Mouse (Mus musculus) megakaryocyte, embryonic 14.5 days (primary cell): ENCODE measurements around the gene Fbxl7. TPM values are rescaled to one million over a fixed set of nuclear protein-coding genes. Genes with fewer than 3 reads are reported as not detected.

Experiments used
- H3K27me3 ChIP-seq: replicated peaks from 2 replicates; pipeline ENCODE3; 2012; ENCODE audit warnings: inconsistent platforms
- H3K36me3 ChIP-seq: replicated peaks from 2 replicates; pipeline ENCODE3; 2012; ENCODE audit warnings: low read length, inconsistent platforms, mixed read lengths
- H3K4me1 ChIP-seq: 2 replicates; pipeline ENCODE4 v1.6.1; 2012; ENCODE audit warnings: inconsistent platforms
- H3K4me3 ChIP-seq: replicated peaks from 2 replicates; pipeline ENCODE3; 2012; ENCODE audit warnings: moderate library complexity, mild to moderate bottlenecking, inconsistent platforms
- H3K9me3 ChIP-seq: 2 replicates; pipeline ENCODE4 v1.6.1; 2012; ENCODE audit warnings: inconsistent platforms
- FLI1 ChIP-seq: IDR thresholded peaks from 2 replicates; pipeline ENCODE4 v1.6.1; 2012; ENCODE audit warnings: low read length, inconsistent platforms, mixed read lengths
- GATA1 ChIP-seq: IDR thresholded peaks from 3 replicates; pipeline ENCODE4 v1.6.1; 2012; ENCODE audit warnings: mixed read lengths, low read length, inconsistent platforms, borderline replicate concordance
- polyA plus RNA-seq: library from polyadenylated mRNA; stranded (reverse); fragments of >175 nt; gene quantifications from 2 replicates; pipeline ENCODE4 v1.2.3, GENCODE M21; 2012; ENCODE audit warnings: low replicate concordance; ENCODE audit not compliant: insufficient read depth

Gene Fbxl7
- polyA plus RNA-seq, 1 experiment = 0.04 TPM

- Histone ChIP-seq H3K4me1 (no peaks in the 10 kb centered on the region), H3K27me3 (no peaks in the 10 kb centered on the region), H3K4me3 (no peak overlapping the region), H3K9me3 (peaks cover 6% of the 10 kb centered on the region; the same call in 1 of the 2 replicates), H3K36me3 (no peaks in the 10 kb centered on the region)
- no peak for TF ChIP-seq GATA1
- TF ChIP-seq FLI1 = no peak
Observed at GRCm38 (mm10) chr15:26715635-26716034, 179.7 kb downstream of the Fbxl7 start.

GRCm38 (mm10) chr15:26712271-26712670 lies 183.1 kb downstream of the Fbxl7 start:
- Histone ChIP-seq H3K4me1 (no peaks in the 10 kb centered on the region), H3K27me3 (no peaks in the 10 kb centered on the region), H3K9me3 (no peaks in the 10 kb centered on the region), H3K4me3 (no peak overlapping the region), H3K36me3 (no peaks in the 10 kb centered on the region)
- TF ChIP-seq FLI1 (no peak), GATA1 (no peak)

GRCm38 (mm10) chr15:26704966-26705365 lies 190.4 kb downstream of the Fbxl7 start:
- H3K9me3 ChIP-seq = peaks cover 7% of the 10 kb centered on the region; the same call in 1 of the 2 replicates
- no peak for TF ChIP-seq FLI1
- no peak for TF ChIP-seq GATA1
- no peaks in the 10 kb centered on the region for H3K27me3 ChIP-seq
- H3K4me3 ChIP-seq = no peak overlapping the region
- H3K4me1 ChIP-seq = no peaks in the 10 kb centered on the region
- H3K36me3 ChIP-seq = no peaks in the 10 kb centered on the region

- Histone ChIP-seq H3K36me3 (no peaks in the 10 kb centered on the region), H3K9me3 (peaks cover 7% of the 10 kb centered on the region; the same call in 1 of the 2 replicates), H3K27me3 (no peaks in the 10 kb centered on the region), H3K4me1 (no peaks in the 10 kb centered on the region), H3K4me3 (no peak overlapping the region)
- TF ChIP-seq FLI1 = no peak
- no peak for TF ChIP-seq GATA1
Observed at GRCm38 (mm10) chr15:26703156-26703840, 192.1 kb downstream of the Fbxl7 start.

DNA sequence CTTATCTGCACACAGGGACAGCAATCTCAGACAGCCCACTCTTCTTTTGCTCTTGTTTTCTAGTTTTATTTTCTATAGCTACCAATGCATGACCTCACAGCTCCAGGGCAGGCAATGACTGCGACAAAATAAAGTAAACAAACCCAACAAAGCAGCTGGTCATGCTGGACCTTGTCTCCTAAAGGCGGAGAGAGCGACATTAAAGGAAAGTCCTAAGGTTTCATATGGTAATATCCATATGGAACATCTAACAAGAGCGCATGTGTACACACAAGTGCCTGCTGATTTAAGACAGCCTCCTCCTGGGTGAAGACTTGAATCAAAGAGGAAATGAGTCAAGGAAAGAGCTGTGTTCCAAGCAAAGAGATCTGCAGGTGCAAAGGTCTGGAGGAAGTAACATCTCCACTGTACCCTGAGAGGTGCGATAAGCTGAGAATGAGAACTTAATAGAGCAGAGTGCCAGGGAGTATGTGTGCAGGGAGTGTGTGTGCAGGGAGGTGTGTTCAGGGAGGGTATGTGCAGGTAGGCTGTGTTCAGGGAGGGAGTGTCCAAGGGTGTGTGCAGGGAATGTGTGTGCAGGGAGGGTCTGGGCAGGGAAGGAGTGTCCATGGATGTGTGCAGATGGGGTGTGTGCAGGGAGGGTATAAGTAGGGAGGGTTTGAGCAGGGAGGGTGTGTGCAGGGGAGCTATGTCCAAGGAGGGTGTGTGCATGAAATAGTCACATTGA lies 193.3 kb downstream of the Fbxl7 start:
- Histone ChIP-seq H3K4me1 (no peaks in the 10 kb centered on the region), H3K27me3 (no peaks in the 10 kb centered on the region), H3K36me3 (no peaks in the 10 kb centered on the region), H3K9me3 (peaks cover 7% of the 10 kb centered on the region; the same call in 1 of the 2 replicates), H3K4me3 (no peak overlapping the region)
- no peak for TF ChIP-seq GATA1
- TF ChIP-seq FLI1 = no peak

- Histone ChIP-seq H3K27me3 (no peaks in the 10 kb centered on the region), H3K4me3 (no peak overlapping the region), H3K36me3 (no peaks in the 10 kb centered on the region), H3K9me3 (peaks cover 10% of the 10 kb centered on the region; the same call in 1 of the 2 replicates), H3K4me1 (no peaks in the 10 kb centered on the region)
- TF ChIP-seq FLI1 (no peak), GATA1 (no peak)
Observed at GRCm38 (mm10) chr15:26693075-26693474, 202.3 kb downstream of the Fbxl7 start.

DNA sequence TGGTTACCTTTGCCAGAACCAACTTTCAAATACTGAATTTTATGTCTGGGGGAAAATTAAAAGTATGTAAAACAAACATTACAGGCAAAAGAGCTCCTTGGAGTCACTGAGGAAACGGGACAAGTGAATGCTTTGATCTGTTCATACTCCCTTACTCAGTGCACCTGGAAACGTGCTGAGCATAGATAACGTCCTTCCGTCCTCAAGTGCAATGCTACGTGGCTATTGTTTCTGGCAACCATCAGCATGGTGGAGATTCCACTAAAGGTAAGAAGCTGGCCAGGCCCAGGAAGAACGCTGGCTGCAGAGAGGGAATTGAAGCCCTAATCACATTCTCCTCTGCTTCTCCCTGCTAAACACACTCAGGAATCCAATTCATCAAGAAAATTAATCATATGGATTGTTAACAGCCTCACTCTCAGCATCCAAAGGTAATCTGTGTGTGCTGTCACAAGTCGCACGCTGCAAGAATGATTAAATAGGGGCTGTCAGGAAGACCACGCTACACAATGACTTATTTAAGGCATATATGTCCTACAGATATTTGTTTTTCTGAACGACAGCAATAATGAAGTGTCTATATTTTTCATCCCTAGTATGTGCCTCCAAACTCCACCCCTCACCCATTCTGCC lies 206.8 kb downstream of the Fbxl7 start:
- no peaks in the 10 kb centered on the region for H3K4me1 ChIP-seq
- H3K9me3 ChIP-seq = peaks cover 13% of the 10 kb centered on the region
- TF ChIP-seq FLI1 (no peak), GATA1 (no peak)
- H3K27me3 ChIP-seq = no peaks in the 10 kb centered on the region
- no peaks in the 10 kb centered on the region for H3K36me3 ChIP-seq
- no peak overlapping the region for H3K4me3 ChIP-seq

- no peaks in the 10 kb centered on the region for H3K27me3 ChIP-seq
- no peak overlapping the region for H3K4me3 ChIP-seq
- H3K36me3 ChIP-seq = no peaks in the 10 kb centered on the region
- TF ChIP-seq FLI1 (no peak), GATA1 (no peak)
- no peaks in the 10 kb centered on the region for H3K4me1 ChIP-seq
- H3K9me3 ChIP-seq = peaks cover 14% of the 10 kb centered on the region
Observed at GRCm38 (mm10) chr15:26687729-26688128, 207.7 kb downstream of the Fbxl7 start.

GRCm38 (mm10) chr15:26682279-26682678 lies 213.1 kb downstream of the Fbxl7 start:
- no peaks in the 10 kb centered on the region for H3K27me3 ChIP-seq
- H3K4me3 ChIP-seq = no peak overlapping the region
- H3K9me3 ChIP-seq = peaks cover 9% of the 10 kb centered on the region
- no peaks in the 10 kb centered on the region for H3K4me1 ChIP-seq
- TF ChIP-seq FLI1 = no peak
- no peak for TF ChIP-seq GATA1
- no peaks in the 10 kb centered on the region for H3K36me3 ChIP-seq
